ENCODE assay signal across 12 mouse cellular contexts in the genomic region with DNA sequence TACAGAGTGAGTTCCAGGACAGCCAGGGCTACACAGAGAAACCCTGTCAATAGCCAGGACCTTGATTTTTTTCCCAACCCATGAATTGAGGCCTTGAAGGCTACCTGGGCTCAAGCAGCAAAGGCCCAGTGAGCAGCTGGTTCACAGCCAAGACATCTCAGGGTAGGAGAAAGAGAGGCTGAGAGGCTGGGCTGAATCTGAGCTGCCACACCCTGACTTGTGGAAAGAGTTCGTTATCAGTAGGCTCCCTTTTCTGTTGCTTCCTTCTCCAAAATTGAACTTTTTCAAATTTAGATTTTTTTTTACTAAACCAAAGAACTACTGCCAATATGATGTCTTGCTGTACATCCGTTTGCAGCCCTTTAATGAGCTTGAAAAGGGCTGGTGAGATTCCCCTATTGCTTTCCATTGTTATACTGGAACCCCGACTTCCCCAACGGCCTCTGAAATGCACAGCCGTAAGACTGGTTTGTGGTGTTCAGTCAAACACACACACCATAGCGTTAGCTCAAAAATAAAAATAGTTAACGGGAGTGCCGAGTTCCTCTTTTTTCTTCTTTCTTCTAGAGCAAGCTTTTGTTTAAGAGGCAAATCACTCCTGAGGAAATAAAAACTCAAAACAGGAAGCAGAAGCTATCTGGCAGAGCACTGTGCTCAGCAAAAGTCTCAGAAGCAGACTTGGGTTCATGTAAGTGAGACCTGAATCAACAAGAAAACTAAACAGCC. TPM values are rescaled to one million over a fixed set of nuclear protein-coding genes. Genes with fewer than 3 reads are reported as not detected.
DNase-seq lines count a peak whose midpoint lies in the region; ATAC-seq lines count a peak whose summit lies in the region.
"Had no signal": no experiment of that assay in that cellular context is flagged by ENCODE, and none has a peak within 500 bp of the region (broad histone marks: within the 10 kb centered on the region; RNA-seq: fewer than 3 reads in every experiment).

No protein-coding gene starts in this region.

- no peak overlapping the region for H3K4me3 ChIP-seq in neural tube, embryonic 15.5 days (replicated peaks)
- H3K4me3 ChIP-seq: embryonic facial prominence, embryonic 13.5 days had no signal

- intact Hi-C loops in heart, postnatal 36 days (cut with DNase I): loop anchor here (5.0 kb wide), 1 partner anchor 34 kb away; no protein-coding TSS in a partner anchor

- WGBS in neural tube, embryonic 15.5 days: 73% methylated on average over 8 of the region's 8 CpGs

- H3K4me2 ChIP-seq in neural tube, embryonic 15.5 days: no peak overlapping the region
- H3K4me2 ChIP-seq: embryonic facial prominence, embryonic 13.5 days had no signal

- H3K36me3 ChIP-seq in neural tube, embryonic 15.5 days: no peaks in the 10 kb centered on the region
- H3K36me3 ChIP-seq: embryonic facial prominence, embryonic 13.5 days had no signal

- H3K27ac ChIP-seq in neural tube, embryonic 15.5 days (replicated peaks): peak overlapping the region; percentile 23; the same call in 1 of the 2 replicates
- H3K27ac ChIP-seq: embryonic facial prominence, embryonic 13.5 days; liver, embryonic 14.5 days had no signal

- no peak for ATAC-seq in neural tube, embryonic 15.5 days (ENCODE audit: low FRiP score)
- ATAC-seq in hematopoietic stem cell, adult 5-6 weeks (replicated peaks in 1 of 2; ENCODE audit: insufficient read depth in 1 of 2, low FRiP score in 2 of 2, low TSS enrichment in 1 of 2, low read depth in 1 of 2, poor library complexity in 2 of 2, severe bottlenecking in 2 of 2): peak; percentile 78 to 83

- no peaks in the 10 kb centered on the region for H3K4me1 ChIP-seq in neural tube, embryonic 15.5 days

- peak; percentile 96 for DNase-seq in heart, adult 11 months
- no peak for DNase-seq in heart, postnatal 36 days
- no peak for DNase-seq in neural tube, embryonic 10.5 days (ENCODE audit: extremely low spot score, low spot score)
- peak; percentile 64 for DNase-seq in naive thymus-derived CD4-positive, alpha-beta T cell, adult 2 months (ENCODE audit: low read depth)
- DNase-seq in gastrocnemius, postnatal 25 days: no peak
- DNase-seq in layer of hippocampus, adult 9-10 months (ENCODE audit: low spot score): no peak
- DNase-seq: adrenal gland, adult 8-10 months; right cerebral cortex, postnatal 4 days had no signal

- H3K9ac ChIP-seq in neural tube, embryonic 15.5 days (replicated peaks): no peak overlapping the region
- H3K9ac ChIP-seq: embryonic facial prominence, embryonic 13.5 days; liver, embryonic 14.5 days had no signal

- H3K9me3 ChIP-seq in neural tube, embryonic 15.5 days (replicated peaks): no peaks in the 10 kb centered on the region
- H3K9me3 ChIP-seq: embryonic facial prominence, embryonic 13.5 days had no signal

- no peaks in the 10 kb centered on the region for H3K27me3 ChIP-seq in neural tube, embryonic 15.5 days (replicated peaks)
- H3K27me3 ChIP-seq: embryonic facial prominence, embryonic 13.5 days had no signal

RNA-seq across cellular contexts. Expression of a gene that starts 11.7 kb away (rescaled TPM):
- 10 to 100 TPM; 74.6 to 79.7 TPM for total RNA-seq in heart, postnatal 36 days (2021)
- polyA plus RNA-seq in neural tube, embryonic 15.5 days (2015; fragmentation: Nextera tagmentation; extraction: Ambion mirVana): 117 and 123 TPM in 2 replicates
- total RNA-seq in hematopoietic stem cell, adult 5-6 weeks (2017): 2.3 and 7.1 TPM in 2 replicates
- 10 to 100 TPM; 29.4 to 31.9 TPM for total RNA-seq in gastrocnemius, postnatal 25 days (2021)

RNA-seq across cellular contexts. Expression of a gene that starts 17.6 kb away (rescaled TPM):
- 10 to 100 TPM; 27.3 to 29.8 TPM for total RNA-seq in heart, postnatal 36 days (2021)
- polyA plus RNA-seq in neural tube, embryonic 15.5 days (2015; fragmentation: Nextera tagmentation; extraction: Ambion mirVana): 24.6 and 27.6 TPM in 2 replicates
- 82.0 and 92.9 TPM in 2 replicates for total RNA-seq in hematopoietic stem cell, adult 5-6 weeks (2017)
- total RNA-seq in gastrocnemius, postnatal 25 days (2021): 10 to 100 TPM; 21.0 to 22.7 TPM

Comparison
In these comparisons a context has a peak if more than half of its experiments do, and no peak if none do; other contexts are left out.
1. DNase-seq: peak in heart, adult 11 months (single experiment) and naive thymus-derived CD4-positive, alpha-beta T cell, adult 2 months (single experiment); none in heart, postnatal 36 days (0 of 2), neural tube, embryonic 10.5 days (single experiment), gastrocnemius, postnatal 25 days (single experiment) and layer of hippocampus, adult 9-10 months (single experiment).